Mouse (Mus musculus) cerebellum, adult 2 months (tissue): Measurements from ENCODE around the gene Ube2n. TPM values are rescaled to one million over a fixed set of nuclear protein-coding genes. Genes with fewer than 3 reads are reported as not detected.

Source experiments
- DNase-seq, 2 experiments: peaks; one replicate each; pipeline ENCODE4 v3.0.0; 2021
- H3K27ac ChIP-seq: fragments of 200-500 bp; 2 replicates; pipeline ENCODE4 v1.5.1; 2012; ENCODE audit warnings: low read length, control low read depth, inconsistent platforms; ENCODE audit not compliant: insufficient read depth
- H3K27me3 ChIP-seq: fragments of 200-500 bp; 2 replicates; pipeline ENCODE4 v1.6.1; 2012; ENCODE audit warnings: inconsistent platforms, mild to moderate bottlenecking, low read length, moderate library complexity; ENCODE audit not compliant: control insufficient read depth, insufficient read depth
- H3K4me1 ChIP-seq: fragments of 200-500 bp; 2 replicates; pipeline ENCODE4 v1.6.1; 2011; ENCODE audit warnings: low read length; ENCODE audit not compliant: control insufficient read depth, insufficient read depth
- H3K4me3 ChIP-seq: fragments of 200-500 bp; replicated peaks from 2 replicates; pipeline ENCODE3; 2011; ENCODE audit warnings: mild to moderate bottlenecking, low read depth, low read length, control low read depth; ENCODE audit not compliant: insufficient read depth
- CTCF ChIP-seq: fragments of 200-500 bp; IDR thresholded peaks from 2 replicates; pipeline ENCODE4 v1.5.1; 2011; ENCODE audit warnings: low read depth, mild to moderate bottlenecking, control low read depth, low read length, moderate library complexity, borderline replicate concordance; ENCODE audit not compliant: insufficient read depth
- POLR2A ChIP-seq: fragments of 200-500 bp; IDR thresholded peaks from 2 replicates; pipeline ENCODE4 v1.6.1; 2011; ENCODE audit warnings: low read length, control low read depth, borderline replicate concordance; ENCODE audit not compliant: insufficient read depth
- WGBS: fragments of 180-500 bp; shearing (Covaris S2); methylation state at CpG from one replicate; pipeline ENCODE4 v1.1.7; 2018; 5-methylcytosine and 5-hydroxymethylcytosine counted together
- polyA plus RNA-seq: library from polyadenylated mRNA; depleted of rRNA; stranded (reverse); fragments of >200 nt; gene quantifications from 2 replicates; pipeline ENCODE4 v1.2.3, GENCODE M21; 2012; rRNA removed

The Ube2n gene
- polyA plus RNA-seq, 1 experiment = 185 TPM

- H3K27me3 ChIP-seq = no peaks in the 10 kb centered on the region
- no peak overlapping the region for H3K27ac ChIP-seq
- H3K4me1 ChIP-seq = no peaks in the 10 kb centered on the region
- TF ChIP-seq POLR2A = no peak
- no peak for TF ChIP-seq CTCF
- WGBS = 87% methylated on average over 4 of the region's 4 CpGs
- no peak for DNase-seq
- no peak overlapping the region for H3K4me3 ChIP-seq
Measured at GRCm38 (mm10) chr10:95591257-95591656, 76.3 kb downstream of the Ube2n start.

- no peaks in the 10 kb centered on the region for H3K4me1 ChIP-seq
- H3K27ac ChIP-seq = no peak overlapping the region
- DNase-seq = no peak
- 47% methylated on average over 11 of the region's 11 CpGs for WGBS
- TF ChIP-seq CTCF (no peak), POLR2A (no peak)
- no peak overlapping the region for H3K4me3 ChIP-seq
- H3K27me3 ChIP-seq = no peaks in the 10 kb centered on the region
Measured at GRCm38 (mm10) chr10:95594414-95594813, 79.5 kb downstream of the Ube2n start.

Other genes starting within 250 kb of the Ube2n start
- gene Cradd, start 191.0 kb upstream of the Ube2n start, polyA plus RNA-seq = 10.2 and 11.7 TPM in 2 replicates
- gene Socs2, start 98.0 kb upstream of the Ube2n start, polyA plus RNA-seq = 16.6 TPM in 2 replicates
- 192 and 196 TPM in 2 replicates for gene Mrpl42, start 13.2 kb upstream of the Ube2n start, polyA plus RNA-seq
- gene Nudt4, start 49.0 kb downstream of the Ube2n start, polyA plus RNA-seq = 90.6 and 102 TPM in 2 replicates
- gene Anapc15-ps, start 158.3 kb downstream of the Ube2n start, polyA plus RNA-seq = 0.85 TPM in 1 of 2 replicates, not detected in the other